Mouse (Mus musculus) heart, embryonic 14.5 days (tissue): ENCODE measurements around the gene Fam184b. TPM values are rescaled to one million over a fixed set of nuclear protein-coding genes. Genes with fewer than 3 reads are reported as not detected.
A peak's percentile ranks its signal among the peaks of the same experiment; 100 is the strongest.

Experiments
- ATAC-seq: fragments of 200-750 bp; cut with Nextera tagmentation; 2 replicates; pipeline ENCODE4 v1.8.0; 2017; ENCODE audit warnings: low read depth, moderate TSS enrichment; ENCODE audit not compliant: insufficient number of reproducible peaks, insufficient read depth, low FRiP score
- H3K27ac ChIP-seq, 2 experiments: fragments of 200-500 bp in 1 of 2; fragments of 300-500 bp in 1 of 2; sonication (generic) in 1 of 2; replicated peaks in 1 of 2; 2 replicates each; pipeline ENCODE4 v1.5.1; 2012 to 2014; ENCODE audit warnings: low read depth in 2 of 2, low read length in 2 of 2, control low read depth in 1 of 2, mild to moderate bottlenecking in 1 of 2, mixed read lengths in 1 of 2; ENCODE audit not compliant: control insufficient read depth in 1 of 2, insufficient read depth in 1 of 2
- H3K27me3 ChIP-seq: fragments of 300-500 bp; sonication (generic); 2 replicates; pipeline ENCODE4 v1.6.1; 2014; ENCODE audit warnings: mild to moderate bottlenecking, low read length, control low read depth; ENCODE audit not compliant: control insufficient read depth, insufficient read depth
- H3K36me3 ChIP-seq: fragments of 300-500 bp; sonication (generic); 2 replicates; pipeline ENCODE4 v1.6.1; 2014; ENCODE audit warnings: mild to moderate bottlenecking, control low read depth, low read length, mixed read lengths; ENCODE audit not compliant: control insufficient read depth, insufficient read depth
- H3K4me1 ChIP-seq, 2 experiments: fragments of 200-500 bp in 1 of 2; fragments of 300-500 bp in 1 of 2; sonication (generic) in 1 of 2; 2 replicates each; pipeline ENCODE4 v1.6.1; 2012 to 2014; ENCODE audit warnings: low read length in 2 of 2, control low read depth in 1 of 2, mixed read lengths in 1 of 2; ENCODE audit not compliant: control insufficient read depth in 2 of 2, insufficient read depth in 2 of 2
- H3K4me2 ChIP-seq: fragments of 300-500 bp; sonication (generic); 2 replicates; pipeline ENCODE4 v1.6.1; 2014; ENCODE audit warnings: mild to moderate bottlenecking, low read length
- H3K4me3 ChIP-seq, 2 experiments: fragments of 200-500 bp in 1 of 2; fragments of 300-500 bp in 1 of 2; sonication (generic) in 1 of 2; 2 replicates each; pipeline ENCODE4 v1.5.1; 2012 to 2014; ENCODE audit warnings: low read length in 2 of 2, mild to moderate bottlenecking in 2 of 2, control low read depth in 1 of 2, low read depth in 1 of 2, moderate library complexity in 1 of 2; ENCODE audit not compliant: control insufficient read depth in 1 of 2, insufficient read depth in 1 of 2
- H3K9ac ChIP-seq: fragments of 300-500 bp; sonication (generic); 2 replicates; pipeline ENCODE4 v1.6.1; 2014; ENCODE audit warnings: mild to moderate bottlenecking, low read length
- H3K9me3 ChIP-seq: fragments of 300-500 bp; sonication (generic); 2 replicates; pipeline ENCODE4 v1.6.1; 2016; ENCODE audit warnings: low read length, control low read depth; ENCODE audit not compliant: control insufficient read depth
- WGBS: fragments of 180-500 bp; shearing (Covaris S2); extraction: QIAGEN DNeasy Blood & Tissue Kit; methylation state at CpG from one replicate; pipeline ENCODE4 v1.1.7; 2014; 5-methylcytosine and 5-hydroxymethylcytosine counted together
- polyA plus RNA-seq: library from polyadenylated mRNA; unstranded; fragments of >200 nt; fragmentation: Nextera tagmentation; extraction: Ambion mirVana; gene quantifications from 2 replicates; pipeline ENCODE4 v1.2.1, GENCODE M21; 2014

The Fam184b gene
- polyA plus RNA-seq, 1 experiment from 2014 or later, result 0.34 TPM

- H3K9me3 ChIP-seq, result no peaks in the 10 kb centered on the region
- peaks cover 52% of the 10 kb centered on the region for H3K36me3 ChIP-seq
- H3K4me2 ChIP-seq, result no peak overlapping the region
- no peak overlapping the region for H3K4me3 ChIP-seq
- H3K27ac ChIP-seq, result no peak overlapping the region
- no peak for ATAC-seq
- H3K9ac ChIP-seq, result no peak overlapping the region
- 94% methylated on average over 1 of the region's 1 CpGs for WGBS
- no peaks in the 10 kb centered on the region for H3K27me3 ChIP-seq
- 0 out of 4 replicates have a peak, but pooled peaks cover 0 to 4% of the 10 kb centered on the region in 2 experiments for H3K4me1 ChIP-seq
Measured at GRCm38 (mm10) chr5:45675032-45675431, 35.6 kb upstream of the Fam184b start.

- no peak for ATAC-seq
- peak overlapping the region; percentile 79 for H3K9ac ChIP-seq
- peaks cover 20% of the 10 kb centered on the region for H3K36me3 ChIP-seq
- peak overlapping the region; percentile 79 for H3K4me2 ChIP-seq
- 61% methylated on average over 5 of the region's 5 CpGs for WGBS
- no peaks in the 10 kb centered on the region for H3K27me3 ChIP-seq
- H3K27ac ChIP-seq, result no peak overlapping the region
- no peaks in the 10 kb centered on the region for H3K9me3 ChIP-seq
- H3K4me3 ChIP-seq, result peak overlapping the region in 1 of 2 experiments; percentile 77; a peak in 3 of 4 replicates
- H3K4me1 ChIP-seq, result peaks cover 0 to 8% of the 10 kb centered on the region in 2 experiments; a peak in 2 of 4 replicates
Measured at GRCm38 (mm10) chr5:45670894-45671494, 31.6 kb upstream of the Fam184b start.

- peak overlapping the region; percentile 79 for H3K9ac ChIP-seq
- peak overlapping the region; percentile 79 for H3K4me2 ChIP-seq
- H3K4me3 ChIP-seq, result peak overlapping the region; percentile 54 to 77
- ATAC-seq, result no peak
- peaks cover 13% of the 10 kb centered on the region for H3K36me3 ChIP-seq
- H3K27ac ChIP-seq, result peak overlapping the region; percentile 72 to 75
- no peaks in the 10 kb centered on the region for H3K9me3 ChIP-seq
- under 1% methylated on average over 13 of the region's 13 CpGs for WGBS
- H3K27me3 ChIP-seq, result no peaks in the 10 kb centered on the region
- peaks cover 0 to 8% of the 10 kb centered on the region in 2 experiments; a peak in 2 of 4 replicates for H3K4me1 ChIP-seq
Measured at GRCm38 (mm10) chr5:45670280-45670670, 30.9 kb upstream of the Fam184b start.

- H3K27ac ChIP-seq, result peak within 1 kb of the TSS; percentile 72 to 75
- no peaks in the 10 kb centered on the region for H3K9me3 ChIP-seq
- H3K4me1 ChIP-seq, result peaks cover 0 to 8% of the 10 kb centered on the region in 2 experiments; a peak in 2 of 4 replicates
- ATAC-seq, result peak; percentile 100
- WGBS, result under 1% methylated on average over 65 of the region's 66 CpGs
- H3K4me2 ChIP-seq, result peak within 1 kb of the TSS; percentile 79
- peak within 1 kb of the TSS; percentile 81 for H3K9ac ChIP-seq
- no peaks in the 10 kb centered on the region for H3K27me3 ChIP-seq
- H3K4me3 ChIP-seq, result peak within 1 kb of the TSS; percentile 70 to 77
- peaks cover 8% of the 10 kb centered on the region; the same call in 1 of the 2 replicates for H3K36me3 ChIP-seq
Measured at GRCm38 (mm10) chr5:45669598-45670279, 30.3 kb upstream of the Fam184b start, which contains the start of gene Ncapg. Ncapg (plus strand) TSS chr5:45669919.

GRCm38 (mm10) chr5:45669234-45669597 lies 29.8 kb upstream of the Fam184b start:
- WGBS, result under 1% methylated on average over 27 of the region's 27 CpGs

GRCm38 (mm10) chr5:45668831-45669230 lies 29.4 kb upstream of the Fam184b start:
- H3K4me1 ChIP-seq, result peaks cover 0 to 8% of the 10 kb centered on the region in 2 experiments; a peak in 2 of 4 replicates

More at GRCm38 (mm10) chr5:45669234-45669597, 29.8 kb upstream of the Fam184b start:
- Histone ChIP-seq H3K4me1 (peaks cover 0 to 8% of the 10 kb centered on the region in 2 experiments; a peak in 2 of 4 replicates), H3K27me3 (no peaks in the 10 kb centered on the region), H3K27ac (peak overlapping the region; percentile 56 to 66), H3K9ac (peak overlapping the region; percentile 81), H3K9me3 (no peaks in the 10 kb centered on the region), H3K4me3 (peak overlapping the region; percentile 70 to 77), H3K36me3 (0 out of 2 replicates have a peak, but pooled peaks cover 6% of the 10 kb centered on the region), H3K4me2 (peak overlapping the region; percentile 74)
- peak; percentile 57 for ATAC-seq

GRCm38 (mm10) chr5:45668324-45668723 lies 28.9 kb upstream of the Fam184b start:
- H3K9me3 ChIP-seq, result no peaks in the 10 kb centered on the region
- peak overlapping the region; percentile 74 for H3K4me2 ChIP-seq
- WGBS, result 27% methylated on average over 3 of the region's 3 CpGs
- H3K27me3 ChIP-seq, result no peaks in the 10 kb centered on the region
- peaks cover 0 to 8% of the 10 kb centered on the region in 2 experiments; a peak in 2 of 4 replicates for H3K4me1 ChIP-seq
- no peak for ATAC-seq
- 0 out of 2 replicates have a peak, but pooled peaks cover 6% of the 10 kb centered on the region for H3K36me3 ChIP-seq
- no peak overlapping the region for H3K9ac ChIP-seq
- peak overlapping the region in 1 of 2 experiments; percentile 77; a peak in 1 of 4 replicates for H3K4me3 ChIP-seq
- H3K27ac ChIP-seq, result no peak overlapping the region

More at GRCm38 (mm10) chr5:45668831-45669230, 29.4 kb upstream of the Fam184b start:
- 0% methylated on average over 3 of the region's 3 CpGs for WGBS
- no peak for ATAC-seq
- Histone ChIP-seq H3K27ac (peak overlapping the region in 1 of 2 experiments; percentile 66; a peak in 2 of 4 replicates), H3K4me2 (peak overlapping the region; percentile 74), H3K9ac (peak overlapping the region; percentile 81), H3K9me3 (no peaks in the 10 kb centered on the region), H3K27me3 (no peaks in the 10 kb centered on the region), H3K36me3 (0 out of 2 replicates have a peak, but pooled peaks cover 6% of the 10 kb centered on the region), H3K4me3 (peak overlapping the region; percentile 70 to 77)
